Mouse (Mus musculus): ENCODE data around the gene Tcf12. TPM values are rescaled to one million over a fixed set of nuclear protein-coding genes. Genes with fewer than 3 reads are reported as not detected.

Gene Tcf12
- polyA plus RNA-seq, 1 experiment, result 78.1 TPM

GRCm38 (mm10) chr9:71879972-71880371, 231.7 kb downstream of the Tcf12 start:
- no peak for DNase-seq
- WGBS, result 58% methylated on average over 5 of the region's 5 CpGs
- TF ChIP-seq POLR2A (IDR thresholded peaks at IDR 0.05; ENCODE audit: borderline replicate concordance, extremely low read depth, low read depth, low read length), result no peak
- no peak for TF ChIP-seq CTCF (IDR thresholded peaks at IDR 0.05; ENCODE audit: insufficient read depth, low read length)
- Histone ChIP-seq H3K4me1 (ENCODE audit: control insufficient read depth, insufficient read depth, low read length) (peaks cover 10% of the 10 kb centered on the region), H3K4me3 (replicated peaks; ENCODE audit: extremely low read depth, low read depth, low read length) (no peak overlapping the region)

- Histone ChIP-seq H3K4me3 (replicated peaks; ENCODE audit: extremely low read depth, low read depth, low read length) (no peak overlapping the region), H3K4me1 (ENCODE audit: control insufficient read depth, insufficient read depth, low read length) (peaks cover 11% of the 10 kb centered on the region)
- WGBS, result 61% methylated on average over 2 of the region's 2 CpGs
- TF ChIP-seq CTCF (IDR thresholded peaks at IDR 0.05; ENCODE audit: insufficient read depth, low read length) (no peak), POLR2A (IDR thresholded peaks at IDR 0.05; ENCODE audit: borderline replicate concordance, extremely low read depth, low read depth, low read length) (no peak)
- DNase-seq, result no peak
These were observed 232.3 kb downstream of the Tcf12 start for GRCm38 (mm10) chr9:71879415-71879814.

- WGBS, result 86% methylated on average over 3 of the region's 3 CpGs
- TF ChIP-seq CTCF (IDR thresholded peaks at IDR 0.05; ENCODE audit: insufficient read depth, low read length) (no peak), POLR2A (IDR thresholded peaks at IDR 0.05; ENCODE audit: borderline replicate concordance, extremely low read depth, low read depth, low read length) (no peak)
- DNase-seq, result no peak
- Histone ChIP-seq H3K4me3 (replicated peaks; ENCODE audit: extremely low read depth, low read depth, low read length) (no peak overlapping the region), H3K4me1 (ENCODE audit: control insufficient read depth, insufficient read depth, low read length) (peaks cover 18% of the 10 kb centered on the region)
These were observed 233.8 kb downstream of the Tcf12 start for GRCm38 (mm10) chr9:71877867-71878266.

- peaks cover 15% of the 10 kb centered on the region for H3K4me1 ChIP-seq (ENCODE audit: control insufficient read depth, insufficient read depth, low read length)
- no peak for DNase-seq
- TF ChIP-seq CTCF (IDR thresholded peaks at IDR 0.05; ENCODE audit: insufficient read depth, low read length) (no peak), POLR2A (IDR thresholded peaks at IDR 0.05; ENCODE audit: borderline replicate concordance, extremely low read depth, low read depth, low read length) (no peak)
- H3K4me3 ChIP-seq (replicated peaks; ENCODE audit: extremely low read depth, low read depth, low read length), result no peak overlapping the region
- WGBS, result 70% methylated on average over 2 of the region's 2 CpGs
These were observed 236.9 kb downstream of the Tcf12 start for GRCm38 (mm10) chr9:71874761-71875160.

- no peak for DNase-seq
- WGBS, result 38% methylated on average over 3 of the region's 3 CpGs
- TF ChIP-seq POLR2A (IDR thresholded peaks at IDR 0.05; ENCODE audit: borderline replicate concordance, extremely low read depth, low read depth, low read length) (no peak), CTCF (IDR thresholded peaks at IDR 0.05; ENCODE audit: insufficient read depth, low read length) (no peak)
- Histone ChIP-seq H3K4me1 (ENCODE audit: control insufficient read depth, insufficient read depth, low read length) (peaks cover 11% of the 10 kb centered on the region), H3K4me3 (replicated peaks; ENCODE audit: extremely low read depth, low read depth, low read length) (no peak overlapping the region)
These were observed 237.6 kb downstream of the Tcf12 start for GRCm38 (mm10) chr9:71874035-71874572.

- H3K4me1 ChIP-seq (ENCODE audit: control insufficient read depth, insufficient read depth, low read length), result no peaks in the 10 kb centered on the region
- 81% methylated on average over 7 of the region's 7 CpGs for WGBS
- TF ChIP-seq POLR2A (IDR thresholded peaks at IDR 0.05; ENCODE audit: borderline replicate concordance, extremely low read depth, low read depth, low read length) (no peak), CTCF (IDR thresholded peaks at IDR 0.05; ENCODE audit: insufficient read depth, low read length) (no peak)
- DNase-seq, result no peak
- H3K4me3 ChIP-seq (replicated peaks; ENCODE audit: extremely low read depth, low read depth, low read length), result no peak overlapping the region
These were observed 248.3 kb downstream of the Tcf12 start for GRCm38 (mm10) chr9:71863338-71863737.

- WGBS, result 44% methylated on average over 2 of the region's 2 CpGs
- Histone ChIP-seq H3K4me1 (ENCODE audit: control insufficient read depth, insufficient read depth, low read length) (no peaks in the 10 kb centered on the region), H3K4me3 (replicated peaks; ENCODE audit: extremely low read depth, low read depth, low read length) (no peak overlapping the region)
- TF ChIP-seq POLR2A (IDR thresholded peaks at IDR 0.05; ENCODE audit: borderline replicate concordance, extremely low read depth, low read depth, low read length) (no peak), CTCF (IDR thresholded peaks at IDR 0.05; ENCODE audit: insufficient read depth, low read length) (no peak)
- DNase-seq, result no peak
These were observed 250.0 kb downstream of the Tcf12 start for GRCm38 (mm10) chr9:71861629-71862028.

- Histone ChIP-seq H3K4me3 (replicated peaks; ENCODE audit: extremely low read depth, low read depth, low read length) (no peak overlapping the region), H3K4me1 (ENCODE audit: control insufficient read depth, insufficient read depth, low read length) (no peaks in the 10 kb centered on the region)
- WGBS, result 70% methylated on average over 1 of the region's 1 CpGs
- TF ChIP-seq CTCF (IDR thresholded peaks at IDR 0.05; ENCODE audit: insufficient read depth, low read length) (no peak), POLR2A (IDR thresholded peaks at IDR 0.05; ENCODE audit: borderline replicate concordance, extremely low read depth, low read depth, low read length) (no peak)
- DNase-seq, result no peak
These were observed 253.7 kb downstream of the Tcf12 start for GRCm38 (mm10) chr9:71857926-71858325.

GRCm38 (mm10) chr9:71853904-71854303, 257.8 kb downstream of the Tcf12 start:
- no peak overlapping the region for H3K4me3 ChIP-seq (replicated peaks; ENCODE audit: extremely low read depth, low read depth, low read length)
- H3K4me1 ChIP-seq (ENCODE audit: control insufficient read depth, insufficient read depth, low read length), result no peaks in the 10 kb centered on the region
- WGBS, result 86% methylated on average over 3 of the region's 3 CpGs
- no peak for DNase-seq
- TF ChIP-seq POLR2A (IDR thresholded peaks at IDR 0.05; ENCODE audit: borderline replicate concordance, extremely low read depth, low read depth, low read length) (no peak), CTCF (IDR thresholded peaks at IDR 0.05; ENCODE audit: insufficient read depth, low read length) (no peak)

GRCm38 (mm10) chr9:71850283-71850682, 261.4 kb downstream of the Tcf12 start:
- 73% methylated on average over 1 of the region's 1 CpGs for WGBS
- Histone ChIP-seq H3K4me3 (replicated peaks; ENCODE audit: extremely low read depth, low read depth, low read length) (no peak overlapping the region), H3K4me1 (ENCODE audit: control insufficient read depth, insufficient read depth, low read length) (no peaks in the 10 kb centered on the region)
- DNase-seq, result no peak
- no peak for TF ChIP-seq CTCF (IDR thresholded peaks at IDR 0.05; ENCODE audit: insufficient read depth, low read length)
- TF ChIP-seq POLR2A (IDR thresholded peaks at IDR 0.05; ENCODE audit: borderline replicate concordance, extremely low read depth, low read depth, low read length), result no peak
